Mouse (Mus musculus) hindbrain, embryonic 12.5 days (tissue): Measurements from ENCODE around the gene Nup210l. TPM values are rescaled to one million over a fixed set of nuclear protein-coding genes. Genes with fewer than 3 reads are reported as not detected.

Experiments
- ATAC-seq: fragments of 200-750 bp; cut with Nextera tagmentation; 2 replicates; pipeline ENCODE4 v1.8.0; 2017; ENCODE audit warnings: moderate TSS enrichment; ENCODE audit not compliant: low FRiP score
- H3K27ac ChIP-seq: fragments of 300-500 bp; sonication (generic); 2 replicates; pipeline ENCODE4 v1.5.1; 2016; ENCODE audit warnings: mild to moderate bottlenecking
- H3K27me3 ChIP-seq: fragments of 300-500 bp; sonication (generic); 2 replicates; pipeline ENCODE4 v1.6.1; 2016; ENCODE audit warnings: mild to moderate bottlenecking
- H3K36me3 ChIP-seq: fragments of 300-500 bp; sonication (generic); 2 replicates; pipeline ENCODE4 v1.6.1; 2016; ENCODE audit warnings: mild to moderate bottlenecking
- H3K4me1 ChIP-seq: fragments of 300-500 bp; sonication (generic); 2 replicates; pipeline ENCODE4 v1.6.1; 2016
- H3K4me2 ChIP-seq: fragments of 300-500 bp; sonication (generic); replicated peaks from 2 replicates; pipeline ENCODE4 v1.6.1; 2016; ENCODE audit warnings: mild to moderate bottlenecking
- H3K4me3 ChIP-seq: fragments of 300-500 bp; sonication (generic); 2 replicates; pipeline ENCODE4 v1.5.1; 2016; ENCODE audit warnings: mild to moderate bottlenecking
- H3K9ac ChIP-seq: fragments of 300-500 bp; sonication (generic); 2 replicates; pipeline ENCODE4 v1.6.1; 2016; ENCODE audit warnings: mild to moderate bottlenecking, moderate library complexity
- H3K9me3 ChIP-seq: fragments of 300-500 bp; sonication (generic); replicated peaks from 2 replicates; pipeline ENCODE4 v1.6.1; 2016; ENCODE audit warnings: mild to moderate bottlenecking
- WGBS: fragments of 180-500 bp; shearing (Covaris S2); methylation state at CpG from one replicate; pipeline ENCODE4 v1.1.7; 2016; 5-methylcytosine and 5-hydroxymethylcytosine counted together
- polyA plus RNA-seq: library from polyadenylated mRNA; unstranded; fragments of >200 nt; fragmentation: Nextera tagmentation; extraction: Ambion mirVana; gene quantifications from 2 replicates; pipeline ENCODE4 v1.2.1, GENCODE M21; 2016

Gene Nup210l
- polyA plus RNA-seq, 1 experiment from 2014 or later, result 0.75 TPM

DNA sequence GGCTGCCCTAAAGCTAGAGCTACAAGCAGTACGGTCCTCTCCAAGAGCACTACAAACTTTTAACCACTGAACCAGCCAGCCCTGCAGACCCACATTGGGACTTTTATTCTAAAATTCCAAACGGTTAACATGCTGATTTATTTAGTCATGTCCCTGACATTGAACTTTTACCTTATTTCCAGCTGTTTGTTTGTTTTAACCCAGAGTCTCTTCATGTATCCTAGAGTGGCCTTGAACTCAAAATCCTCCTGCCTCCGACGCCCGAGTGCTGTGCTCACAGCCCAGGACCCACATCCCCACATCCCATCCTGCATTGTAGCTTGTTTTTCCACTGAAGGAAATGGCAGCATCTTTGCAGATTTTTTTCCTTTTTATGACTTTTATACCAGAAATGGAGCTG, 31.1 kb downstream of the Nup210l start:
- Histone ChIP-seq H3K27me3 (no peaks in the 10 kb centered on the region), H3K9ac (no peak overlapping the region), H3K36me3 (no peaks in the 10 kb centered on the region), H3K27ac (no peak overlapping the region), H3K4me1 (no peaks in the 10 kb centered on the region), H3K4me2 (no peak overlapping the region), H3K4me3 (no peak overlapping the region), H3K9me3 (no peaks in the 10 kb centered on the region)
- 75% methylated on average over 5 of the region's 5 CpGs for WGBS
- no peak for ATAC-seq

DNA sequence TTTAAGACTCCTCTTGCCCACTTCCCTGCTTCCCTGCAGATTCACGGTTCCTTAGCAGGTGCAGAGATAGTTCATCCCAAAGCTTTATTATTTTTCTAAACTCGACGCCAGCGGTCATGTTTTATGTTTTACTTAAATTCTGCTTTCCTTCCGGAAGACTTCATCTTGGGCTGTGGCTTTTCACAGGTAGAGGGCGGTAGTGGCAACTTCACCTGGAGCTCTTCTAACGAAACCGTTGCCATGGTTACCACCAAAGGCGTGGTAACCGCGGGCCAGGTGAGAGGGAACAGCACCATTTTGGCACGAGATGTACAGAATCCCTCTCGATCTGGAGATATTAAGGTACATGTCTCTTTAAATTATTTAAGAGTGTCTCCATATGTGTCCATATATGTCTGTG, 32.7 kb downstream of the Nup210l start:
- WGBS, result 40% methylated on average over 13 of the region's 13 CpGs
- H3K4me3 ChIP-seq, result no peak overlapping the region

DNA sequence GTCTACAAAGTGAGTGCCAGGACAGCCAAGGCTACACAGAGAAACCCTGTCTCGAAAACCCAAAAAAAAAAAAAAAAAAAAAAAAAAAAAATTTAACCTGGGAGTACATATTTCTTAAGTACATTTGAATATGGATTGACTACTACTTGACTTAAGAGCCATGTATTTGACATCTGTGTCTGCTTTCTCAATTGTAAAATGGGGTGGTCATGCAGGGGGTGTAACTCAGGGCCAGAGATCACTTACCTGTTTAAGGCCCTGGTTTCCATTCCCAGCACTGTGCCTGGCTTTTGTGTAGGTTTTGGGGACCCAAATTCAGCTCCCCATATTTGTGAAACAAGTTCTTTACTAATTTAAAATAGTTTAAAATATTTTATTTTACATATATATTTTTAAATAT, 33.7 kb downstream of the Nup210l start:
- no peak overlapping the region for H3K9ac ChIP-seq
- H3K4me1 ChIP-seq, result no peaks in the 10 kb centered on the region
- no peaks in the 10 kb centered on the region for H3K27me3 ChIP-seq
- no peak overlapping the region for H3K4me2 ChIP-seq
- no peak for ATAC-seq
- no peaks in the 10 kb centered on the region for H3K36me3 ChIP-seq
- WGBS, result no CpG with 5 or more reads among the region's 1 CpGs
- H3K27ac ChIP-seq, result no peak overlapping the region
- no peaks in the 10 kb centered on the region for H3K9me3 ChIP-seq
- H3K4me3 ChIP-seq, result no peak overlapping the region

More for the DNA sequence above, 32.7 kb downstream of the Nup210l start:
- H3K4me1 ChIP-seq, result no peaks in the 10 kb centered on the region
- no peaks in the 10 kb centered on the region for H3K27me3 ChIP-seq
- H3K4me2 ChIP-seq, result no peak overlapping the region
- H3K9ac ChIP-seq, result no peak overlapping the region
- ATAC-seq, result no peak
- H3K9me3 ChIP-seq, result no peaks in the 10 kb centered on the region
- no peaks in the 10 kb centered on the region for H3K36me3 ChIP-seq
- no peak overlapping the region for H3K27ac ChIP-seq

DNA sequence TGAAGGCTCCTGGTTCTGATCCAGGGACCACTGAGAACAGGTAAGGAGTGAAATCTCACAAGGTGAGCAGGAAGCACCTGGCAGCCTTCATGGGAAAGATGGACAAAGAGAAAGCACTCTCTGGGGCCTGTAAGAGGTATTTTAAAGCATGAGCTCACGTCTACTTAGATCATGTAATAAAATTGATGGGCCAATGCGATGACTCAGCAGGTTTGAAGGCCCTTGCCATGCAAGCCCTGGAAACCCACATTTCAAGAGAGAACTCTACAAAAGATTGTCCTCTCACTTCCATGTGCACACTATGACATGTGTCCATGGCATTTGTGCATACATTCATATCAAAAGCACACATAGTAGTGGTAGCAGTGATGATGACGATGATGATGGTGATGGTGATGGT, 36.0 kb downstream of the Nup210l start:
- H3K27ac ChIP-seq, result no peak overlapping the region
- no peaks in the 10 kb centered on the region for H3K9me3 ChIP-seq
- no peak overlapping the region for H3K9ac ChIP-seq
- no peak overlapping the region for H3K4me2 ChIP-seq
- H3K27me3 ChIP-seq, result no peaks in the 10 kb centered on the region
- 87% methylated on average over 3 of the region's 3 CpGs for WGBS
- H3K4me1 ChIP-seq, result no peaks in the 10 kb centered on the region
- H3K4me3 ChIP-seq, result no peak overlapping the region
- ATAC-seq, result no peak
- no peaks in the 10 kb centered on the region for H3K36me3 ChIP-seq

DNA sequence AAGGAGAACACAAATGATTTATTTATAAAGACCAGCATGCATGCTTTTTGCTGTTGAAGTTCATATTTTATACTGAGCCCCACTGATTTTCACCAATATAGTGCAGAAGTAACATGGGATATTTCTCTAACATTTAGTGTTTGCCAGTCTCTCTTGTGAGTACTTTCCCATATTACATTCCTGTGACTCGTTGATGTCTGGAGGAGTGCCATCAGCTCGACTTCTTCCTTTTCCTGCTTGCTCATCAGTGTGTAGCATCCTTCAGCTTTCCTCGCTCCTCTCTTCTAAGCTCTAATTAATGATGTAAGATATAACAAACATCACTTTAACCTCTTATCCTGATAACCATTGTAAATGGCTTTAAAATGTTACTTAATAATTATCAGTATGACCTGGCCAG, 41.5 kb downstream of the Nup210l start:
- no peak for ATAC-seq
- no peak overlapping the region for H3K9ac ChIP-seq
- no peaks in the 10 kb centered on the region for H3K27me3 ChIP-seq
- 80% methylated on average over 3 of the region's 3 CpGs for WGBS
- no peak overlapping the region for H3K4me3 ChIP-seq
- no peaks in the 10 kb centered on the region for H3K9me3 ChIP-seq
- H3K27ac ChIP-seq, result no peak overlapping the region
- no peaks in the 10 kb centered on the region for H3K36me3 ChIP-seq
- H3K4me1 ChIP-seq, result no peaks in the 10 kb centered on the region
- H3K4me2 ChIP-seq, result no peak overlapping the region

DNA sequence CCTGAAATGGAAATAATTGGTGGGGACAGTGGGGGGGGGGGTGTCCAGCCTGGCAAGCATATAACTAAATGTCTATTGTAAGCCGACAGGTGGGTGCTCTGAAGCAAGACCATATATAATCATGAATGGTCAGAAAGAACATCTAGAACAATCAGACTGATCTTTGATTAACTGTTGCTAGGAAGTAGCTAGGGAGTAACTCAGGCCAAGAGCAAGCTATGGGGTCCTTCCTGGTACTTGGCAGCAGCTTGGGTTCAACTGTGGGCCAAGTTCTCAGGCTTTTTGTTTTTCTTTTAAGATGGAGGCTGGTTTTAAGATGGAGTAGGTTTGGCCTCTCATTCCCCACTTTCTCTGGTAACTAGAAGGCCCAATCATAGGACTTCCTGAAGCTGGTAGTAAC, 42.7 kb downstream of the Nup210l start:
- ATAC-seq, result no peak
- Histone ChIP-seq H3K27me3 (no peaks in the 10 kb centered on the region), H3K9me3 (no peaks in the 10 kb centered on the region), H3K4me1 (no peaks in the 10 kb centered on the region), H3K27ac (no peak overlapping the region), H3K36me3 (no peaks in the 10 kb centered on the region), H3K4me3 (no peak overlapping the region), H3K9ac (no peak overlapping the region), H3K4me2 (no peak overlapping the region)
- 74% methylated on average over 1 of the region's 1 CpGs for WGBS

DNA sequence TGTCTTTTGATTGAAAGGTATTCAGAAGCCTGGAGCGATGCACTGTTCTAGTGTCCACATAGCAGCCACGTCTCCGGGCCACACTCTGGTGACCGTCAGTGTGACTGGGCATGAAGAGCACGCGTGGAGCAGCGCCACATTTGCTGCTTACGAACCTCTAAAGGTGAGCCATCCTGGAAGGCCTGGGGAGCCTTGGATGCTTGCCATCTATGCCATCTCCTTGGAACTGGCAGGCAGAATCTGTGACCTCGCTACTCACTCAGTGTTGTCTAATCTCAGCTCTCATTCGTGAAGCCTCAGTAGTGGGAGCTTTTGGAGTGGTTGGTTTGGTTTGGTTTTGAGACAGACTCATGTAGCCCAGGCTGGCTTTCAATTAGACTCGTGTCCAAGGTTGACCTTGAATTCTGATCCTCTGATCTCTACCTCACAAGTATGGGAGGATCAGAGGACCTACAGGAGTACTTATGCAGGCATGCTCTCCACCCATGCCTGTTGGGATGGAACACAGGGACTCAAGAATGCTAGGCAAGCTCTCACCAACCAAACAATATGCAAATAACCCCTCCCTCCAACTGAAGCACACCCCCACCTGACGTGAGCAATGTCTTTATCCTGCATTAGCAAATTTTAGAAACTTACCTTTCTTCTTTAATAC, 47.3 kb downstream of the Nup210l start:
- ATAC-seq, result no peak

DNA sequence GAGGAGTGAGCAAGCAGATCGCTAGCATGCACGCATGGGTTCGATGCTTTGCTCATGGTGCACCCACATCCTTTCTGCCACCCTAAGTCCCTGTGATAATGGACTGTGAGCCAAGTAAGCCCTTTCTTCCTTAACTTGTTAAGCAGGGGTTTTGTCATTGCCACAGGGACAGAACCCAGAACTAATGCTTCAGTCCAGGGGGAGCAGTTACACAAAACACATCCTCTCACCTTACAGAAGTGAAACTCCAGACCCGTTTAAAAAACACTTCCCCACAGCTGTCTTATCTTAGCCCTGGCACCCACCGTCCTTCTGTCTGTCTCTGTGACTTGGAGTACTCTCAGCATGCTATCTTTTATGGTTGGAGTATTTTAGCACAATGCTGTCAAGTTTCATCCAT, 52.1 kb downstream of the Nup210l start:
- Histone ChIP-seq H3K4me1 (no peaks in the 10 kb centered on the region), H3K27me3 (no peaks in the 10 kb centered on the region), H3K9me3 (no peaks in the 10 kb centered on the region), H3K36me3 (no peaks in the 10 kb centered on the region), H3K9ac (no peak overlapping the region), H3K4me3 (no peak overlapping the region), H3K4me2 (no peak overlapping the region), H3K27ac (no peak overlapping the region)
- WGBS, result 78% methylated on average over 5 of the region's 5 CpGs
- no peak for ATAC-seq

More for the DNA sequence above, 47.3 kb downstream of the Nup210l start:
- no peak overlapping the region for H3K4me2 ChIP-seq
- 88% methylated on average over 12 of the region's 12 CpGs for WGBS
- no peaks in the 10 kb centered on the region for H3K9me3 ChIP-seq
- no peaks in the 10 kb centered on the region for H3K36me3 ChIP-seq
- no peak overlapping the region for H3K4me3 ChIP-seq
- no peaks in the 10 kb centered on the region for H3K4me1 ChIP-seq
- H3K9ac ChIP-seq, result no peak overlapping the region
- no peaks in the 10 kb centered on the region for H3K27me3 ChIP-seq
- no peak overlapping the region for H3K27ac ChIP-seq

DNA sequence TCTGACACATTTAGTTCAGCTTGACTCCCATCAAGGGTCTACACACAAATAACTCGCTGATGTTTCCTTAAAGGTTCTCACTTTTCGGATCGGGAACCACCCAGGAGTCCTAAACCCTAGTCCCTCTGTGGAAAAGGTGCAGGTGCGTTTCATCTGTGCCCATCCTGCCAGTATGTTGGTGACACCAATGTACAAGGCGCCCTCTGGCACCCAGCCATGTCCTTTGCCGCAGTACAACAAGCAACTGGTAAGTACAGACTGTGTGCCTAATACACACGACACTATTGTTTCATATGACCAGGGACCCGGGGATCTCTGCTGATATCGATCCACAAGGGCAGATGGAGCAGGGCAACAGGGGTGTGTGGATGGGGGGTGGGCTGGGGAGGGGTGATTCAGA, 55.8 kb downstream of the Nup210l start:
- Histone ChIP-seq H3K36me3 (no peaks in the 10 kb centered on the region), H3K4me1 (no peaks in the 10 kb centered on the region), H3K9ac (no peak overlapping the region), H3K27me3 (no peaks in the 10 kb centered on the region), H3K4me2 (no peak overlapping the region), H3K27ac (no peak overlapping the region), H3K4me3 (no peak overlapping the region), H3K9me3 (no peaks in the 10 kb centered on the region)
- 88% methylated on average over 9 of the region's 9 CpGs for WGBS
- ATAC-seq, result no peak

DNA sequence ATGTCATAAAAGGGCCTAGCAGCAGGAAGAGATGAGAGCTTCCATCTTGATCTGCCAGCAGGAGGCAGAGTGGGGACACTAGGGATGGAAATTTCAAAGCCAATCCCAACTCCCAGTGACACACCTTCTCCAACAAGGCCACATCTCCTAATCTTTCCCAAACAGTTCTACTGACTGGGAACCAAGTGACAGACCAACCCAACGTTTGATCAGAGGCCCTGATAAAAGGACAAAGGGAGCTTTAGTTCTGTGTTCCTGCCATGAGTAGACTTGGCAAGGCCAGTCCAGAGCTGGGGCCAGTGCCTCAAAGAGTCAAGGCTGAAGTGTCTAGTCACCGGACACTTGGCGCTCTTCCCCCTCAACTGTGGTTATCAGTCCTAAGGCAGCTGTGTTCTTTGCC, 57.6 kb downstream of the Nup210l start:
- WGBS, result 79% methylated on average over 3 of the region's 3 CpGs
- H3K27ac ChIP-seq, result no peak overlapping the region
- no peak for ATAC-seq

DNA sequence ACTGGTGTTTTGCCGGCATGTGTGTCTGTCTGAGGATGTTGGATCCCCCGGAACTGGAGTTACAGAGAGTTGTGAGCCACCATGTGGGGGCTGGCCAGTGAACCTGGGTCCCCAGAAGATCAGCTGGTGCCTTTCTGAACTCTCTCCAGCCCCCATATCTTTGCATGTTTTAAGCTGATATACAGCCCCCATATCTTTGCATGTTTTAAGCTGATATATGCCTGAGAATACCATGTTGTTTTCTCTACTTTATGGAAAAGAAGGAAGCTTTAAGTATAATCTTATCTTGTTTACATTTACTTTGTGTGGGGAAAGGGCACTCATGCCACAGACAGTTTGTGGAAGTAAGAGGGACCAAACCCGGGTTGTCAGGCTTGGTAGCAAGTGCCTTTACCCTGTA, 75.6 kb downstream of the Nup210l start:
- Histone ChIP-seq H3K9ac (no peak overlapping the region), H3K4me1 (no peaks in the 10 kb centered on the region), H3K27me3 (no peaks in the 10 kb centered on the region), H3K4me3 (no peak overlapping the region), H3K9me3 (no peaks in the 10 kb centered on the region), H3K27ac (no peak overlapping the region), H3K4me2 (no peak overlapping the region), H3K36me3 (no peaks in the 10 kb centered on the region)
- WGBS, result 80% methylated on average over 3 of the region's 3 CpGs
- ATAC-seq, result no peak

More for the DNA sequence above, 57.6 kb downstream of the Nup210l start:
- no peaks in the 10 kb centered on the region for H3K4me1 ChIP-seq
- H3K4me3 ChIP-seq, result no peak overlapping the region
- H3K9ac ChIP-seq, result no peak overlapping the region
- no peaks in the 10 kb centered on the region for H3K27me3 ChIP-seq
- H3K4me2 ChIP-seq, result no peak overlapping the region
- no peaks in the 10 kb centered on the region for H3K36me3 ChIP-seq
- no peaks in the 10 kb centered on the region for H3K9me3 ChIP-seq

DNA sequence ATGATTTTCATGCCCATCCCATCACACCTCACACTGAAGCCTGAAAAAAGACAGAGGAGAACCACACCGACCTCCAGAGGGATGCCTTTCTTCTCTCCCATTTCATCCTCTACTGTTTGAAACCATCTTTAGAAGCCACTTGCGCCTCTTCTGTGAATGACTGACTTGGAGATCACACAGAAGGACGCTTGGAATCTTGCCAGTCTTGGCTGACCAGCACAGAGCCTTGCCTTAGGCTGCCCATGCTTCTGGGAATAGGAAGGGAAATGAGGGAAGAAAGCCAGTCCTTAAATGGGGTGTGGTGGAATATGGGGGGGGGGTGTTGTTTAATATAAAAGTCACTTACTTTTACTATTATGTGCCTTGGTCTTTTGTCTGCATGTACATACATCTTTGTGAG, 79.6 kb downstream of the Nup210l start:
- H3K27ac ChIP-seq, result no peak overlapping the region
- WGBS, result 72% methylated on average over 3 of the region's 3 CpGs
- no peaks in the 10 kb centered on the region for H3K4me1 ChIP-seq
- no peaks in the 10 kb centered on the region for H3K36me3 ChIP-seq
- ATAC-seq, result no peak
- H3K4me2 ChIP-seq, result no peak overlapping the region
- no peak overlapping the region for H3K9ac ChIP-seq
- no peaks in the 10 kb centered on the region for H3K27me3 ChIP-seq
- no peak overlapping the region for H3K4me3 ChIP-seq
- no peaks in the 10 kb centered on the region for H3K9me3 ChIP-seq

DNA sequence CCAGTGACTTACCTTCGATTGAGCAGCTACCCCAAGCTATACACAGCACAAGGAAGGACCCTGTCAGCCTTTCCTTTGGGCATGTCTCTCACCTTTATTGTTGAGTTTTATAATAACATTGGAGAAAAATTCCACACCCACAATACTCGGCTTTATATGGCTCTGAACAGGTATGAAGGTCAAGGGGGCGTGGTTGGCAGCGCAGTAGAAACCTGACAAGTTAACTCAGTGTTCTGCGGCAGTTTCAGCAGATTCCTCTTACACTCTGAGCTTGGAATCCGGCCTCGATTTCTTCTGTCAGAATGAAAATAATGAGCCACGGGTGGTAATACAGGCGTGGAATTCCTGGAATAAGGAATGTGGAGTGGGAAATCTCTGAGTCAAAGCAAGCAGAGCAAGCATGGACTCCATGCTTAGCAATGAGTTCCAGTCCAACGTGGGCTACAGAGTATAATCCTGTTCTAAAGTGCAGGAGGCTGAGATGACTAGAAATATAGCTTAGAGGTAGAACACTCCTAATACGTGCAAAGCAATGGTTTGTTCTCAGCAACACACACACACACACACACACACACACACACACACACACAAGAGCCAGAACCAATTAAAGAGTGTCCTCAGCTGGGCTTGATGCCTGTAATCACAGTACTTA, 87.1 kb downstream of the Nup210l start:
- no peak overlapping the region for H3K4me3 ChIP-seq
- H3K27me3 ChIP-seq, result no peaks in the 10 kb centered on the region
- H3K27ac ChIP-seq, result no peak overlapping the region
- 78% methylated on average over 11 of the region's 11 CpGs for WGBS
- H3K4me1 ChIP-seq, result no peaks in the 10 kb centered on the region
- no peak overlapping the region for H3K4me2 ChIP-seq
- no peak for ATAC-seq
- H3K9me3 ChIP-seq, result no peaks in the 10 kb centered on the region
- H3K36me3 ChIP-seq, result no peaks in the 10 kb centered on the region
- H3K9ac ChIP-seq, result no peak overlapping the region
